Mouse (Mus musculus) midbrain, embryonic 11.5 days (tissue): ENCODE measurements around the gene Ifrd2. TPM values are rescaled to one million over a fixed set of nuclear protein-coding genes. Genes with fewer than 3 reads are reported as not detected.
A peak's percentile ranks its signal among the peaks of the same experiment; 100 is the strongest.

ENCODE experiments used
- ATAC-seq: fragments of 200-750 bp; cut with Nextera tagmentation; 2 replicates; pipeline ENCODE4 v1.8.0; 2017; ENCODE audit warnings: moderate TSS enrichment, moderate library complexity; ENCODE audit not compliant: low FRiP score
- DNase-seq: peaks from one replicate; pipeline ENCODE4 v3.0.0; 2015; ENCODE audit warnings: low spot score; ENCODE audit errors: missing footprints
- H3K27ac ChIP-seq: fragments of 300-500 bp; sonication (generic); 2 replicates; pipeline ENCODE4 v1.5.1; 2014; ENCODE audit warnings: low read depth, low read length
- H3K27me3 ChIP-seq: fragments of 300-500 bp; sonication (generic); 2 replicates; pipeline ENCODE4 v1.6.1; 2014; ENCODE audit warnings: mild to moderate bottlenecking, low read length, moderate library complexity, mixed read lengths; ENCODE audit not compliant: control insufficient read depth, insufficient read depth
- H3K36me3 ChIP-seq: fragments of 300-500 bp; sonication (generic); 2 replicates; pipeline ENCODE4 v1.6.1; 2014; ENCODE audit warnings: mild to moderate bottlenecking, low read length, moderate library complexity, mixed read lengths; ENCODE audit not compliant: control insufficient read depth, insufficient read depth
- H3K4me1 ChIP-seq: fragments of 300-500 bp; sonication (generic); 2 replicates; pipeline ENCODE4 v1.6.1; 2014; ENCODE audit warnings: low read length; ENCODE audit not compliant: control insufficient read depth, insufficient read depth
- H3K4me2 ChIP-seq: fragments of 300-500 bp; sonication (generic); 2 replicates; pipeline ENCODE4 v1.6.1; 2014; ENCODE audit warnings: mild to moderate bottlenecking, moderate library complexity
- H3K4me3 ChIP-seq: fragments of 300-500 bp; sonication (generic); 2 replicates; pipeline ENCODE4 v1.5.1; 2014; ENCODE audit warnings: low read depth, low read length
- H3K9ac ChIP-seq: fragments of 300-500 bp; sonication (generic); 2 replicates; pipeline ENCODE4 v1.6.1; 2014; ENCODE audit warnings: low read length
- H3K9me3 ChIP-seq: fragments of 300-500 bp; sonication (generic); 2 replicates; pipeline ENCODE4 v1.6.1; 2016; ENCODE audit warnings: low read length; ENCODE audit not compliant: control insufficient read depth
- WGBS: fragments of 180-500 bp; shearing (Covaris S2); extraction: QIAGEN DNeasy Blood & Tissue Kit; methylation state at CpG from one replicate; pipeline ENCODE4 v1.1.7; 2014; 5-methylcytosine and 5-hydroxymethylcytosine counted together
- polyA plus RNA-seq: library from polyadenylated mRNA; unstranded; fragments of >200 nt; fragmentation: Nextera tagmentation; extraction: Ambion mirVana; gene quantifications from 2 replicates; pipeline ENCODE4 v1.2.1, GENCODE M21; 2014

Gene Ifrd2
- polyA plus RNA-seq, 1 experiment from 2014 or later = 28.2 TPM

DNA sequence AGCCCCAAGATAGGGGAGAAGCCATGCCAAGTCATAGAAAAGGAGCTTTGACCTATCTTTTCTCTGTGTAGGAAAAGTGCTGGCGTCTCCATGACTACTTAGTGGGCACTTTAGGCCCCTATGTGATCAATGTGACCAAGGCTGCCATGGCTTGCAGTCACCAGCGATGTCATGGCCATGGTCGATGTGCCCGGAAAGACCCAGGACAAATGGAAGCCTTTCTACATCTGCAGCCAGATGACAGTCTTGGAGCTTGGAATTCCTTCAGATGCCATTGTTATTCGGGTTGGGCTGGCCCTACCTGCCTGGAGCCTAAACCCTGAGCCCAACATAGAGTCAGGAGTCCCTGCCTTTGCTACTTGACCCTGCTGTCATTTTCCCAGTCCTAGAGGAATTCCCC lies 938 bp upstream of the Ifrd2 start:
- no peak for ATAC-seq
- no peak overlapping the region for H3K4me3 ChIP-seq
- H3K9me3 ChIP-seq = no peaks in the 10 kb centered on the region
- no peak overlapping the region for H3K9ac ChIP-seq
- WGBS = 91% methylated on average over 5 of the region's 5 CpGs
- H3K4me2 ChIP-seq = no peak overlapping the region
- no peak for DNase-seq
- peaks cover 8% of the 10 kb centered on the region; the same call in 1 of the 2 replicates for H3K4me1 ChIP-seq
- no peaks in the 10 kb centered on the region for H3K27me3 ChIP-seq
- H3K27ac ChIP-seq = no peak overlapping the region
- H3K36me3 ChIP-seq = peaks cover 7% of the 10 kb centered on the region

DNA sequence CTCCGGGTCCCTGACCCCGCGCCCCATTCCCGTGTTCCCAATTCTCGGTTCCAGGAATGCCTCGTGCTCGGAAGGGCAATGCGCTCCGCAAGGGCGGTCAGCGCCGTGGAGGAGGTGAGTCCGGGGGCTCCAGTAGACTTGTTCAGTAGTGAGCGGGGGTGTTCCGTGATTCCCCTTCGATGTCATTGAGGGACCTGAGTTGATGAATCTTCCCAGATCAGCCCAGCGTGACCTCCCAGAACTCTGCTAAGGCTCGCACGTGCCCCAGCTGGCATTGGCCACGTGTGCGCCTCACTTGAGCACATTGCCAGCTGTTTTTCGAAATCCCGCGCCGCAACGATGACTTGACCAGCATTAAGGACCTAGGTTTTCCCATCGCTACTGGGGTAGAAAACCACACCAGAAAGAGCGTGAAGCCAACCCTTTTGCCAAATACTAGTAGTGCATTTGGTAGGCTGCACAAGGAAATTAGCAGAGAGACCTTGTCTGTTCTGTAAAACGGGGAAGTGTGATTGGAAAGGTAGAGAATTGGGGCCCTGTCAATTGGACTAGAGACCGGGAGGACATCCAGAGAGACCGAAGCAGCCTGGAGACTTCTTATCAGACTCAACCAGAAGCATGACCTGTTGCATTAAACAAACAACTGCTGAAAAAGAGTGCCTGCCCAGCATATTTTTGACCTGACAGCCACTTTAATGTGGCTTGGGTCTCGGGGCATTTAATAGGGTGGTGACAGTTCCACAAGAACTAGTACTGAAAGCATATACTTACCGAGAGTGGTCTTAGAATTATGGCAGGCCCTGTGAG lies 594 bp downstream of the Ifrd2 start:
- Histone ChIP-seq H3K27ac (no peak overlapping the region; the same call in 1 of the 2 replicates), H3K4me2 (peak overlapping the region; percentile 63), H3K9ac (peak overlapping the region; percentile 75), H3K4me1 (peaks cover 8% of the 10 kb centered on the region; the same call in 1 of the 2 replicates), H3K27me3 (no peaks in the 10 kb centered on the region), H3K36me3 (peaks cover 9% of the 10 kb centered on the region), H3K9me3 (no peaks in the 10 kb centered on the region), H3K4me3 (peak overlapping the region; percentile 72)
- DNase-seq (no peak), ATAC-seq (no peak)
- 6% methylated on average over 33 of the region's 33 CpGs for WGBS

DNA sequence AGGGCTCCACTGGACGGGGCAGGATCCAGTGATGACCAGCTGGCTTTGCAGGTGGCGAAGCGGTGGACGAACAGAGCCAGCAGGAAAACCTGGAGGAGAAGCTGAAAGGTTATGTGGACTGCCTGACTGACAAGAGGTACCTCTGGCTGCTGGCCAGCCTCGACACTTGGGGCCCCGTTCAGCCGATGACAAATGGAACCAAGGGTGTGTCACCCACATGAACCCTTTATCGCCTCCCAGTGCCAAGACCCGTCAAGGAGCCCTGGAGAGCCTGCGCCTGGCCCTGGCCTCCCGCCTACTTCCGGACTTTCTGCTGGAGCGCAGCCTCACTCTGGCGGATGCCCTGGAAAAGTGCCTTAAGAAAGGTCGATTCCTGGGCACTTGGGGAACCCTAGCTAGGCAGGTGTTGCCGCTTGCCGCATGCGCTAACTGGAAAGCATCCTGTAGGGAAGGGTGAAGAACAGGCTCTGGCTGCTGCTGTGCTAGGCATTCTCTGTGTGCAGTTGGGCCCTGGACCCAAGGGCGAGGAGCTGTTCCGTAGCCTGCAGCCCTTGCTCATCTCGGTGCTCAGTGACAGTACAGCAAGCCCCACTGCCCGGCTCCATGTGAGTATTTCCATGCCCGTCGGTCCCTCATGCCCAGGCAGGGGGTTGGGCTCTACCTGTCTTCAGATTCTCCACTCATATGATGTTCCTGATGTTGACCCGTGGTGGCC lies 2.8 kb downstream of the Ifrd2 start:
- Histone ChIP-seq H3K27ac (no peak overlapping the region), H3K27me3 (no peaks in the 10 kb centered on the region), H3K4me2 (no peak overlapping the region), H3K36me3 (peaks cover 14% of the 10 kb centered on the region), H3K9me3 (no peaks in the 10 kb centered on the region), H3K9ac (no peak overlapping the region), H3K4me3 (no peak overlapping the region), H3K4me1 (peaks cover 8% of the 10 kb centered on the region; the same call in 1 of the 2 replicates)
- WGBS = 94% methylated on average over 25 of the region's 25 CpGs
- ATAC-seq (no peak), DNase-seq (no peak)

DNA sequence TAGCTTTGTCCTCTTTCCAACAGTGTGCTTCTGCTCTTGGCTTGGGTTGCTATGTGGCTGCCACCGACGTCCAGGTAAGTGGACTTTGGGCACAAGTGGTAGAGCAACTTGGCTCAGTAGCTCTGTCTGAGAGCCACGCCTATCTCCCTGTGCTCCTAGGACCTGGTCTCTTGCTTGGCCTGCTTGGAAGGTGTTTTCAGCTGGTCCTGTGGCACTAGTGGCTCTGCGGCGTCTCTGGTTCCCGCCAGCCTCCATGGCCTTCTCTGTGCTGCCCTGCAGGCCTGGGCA lies 3.3 kb downstream of the Ifrd2 start:
- peaks cover 14% of the 10 kb centered on the region for H3K36me3 ChIP-seq

DNA sequence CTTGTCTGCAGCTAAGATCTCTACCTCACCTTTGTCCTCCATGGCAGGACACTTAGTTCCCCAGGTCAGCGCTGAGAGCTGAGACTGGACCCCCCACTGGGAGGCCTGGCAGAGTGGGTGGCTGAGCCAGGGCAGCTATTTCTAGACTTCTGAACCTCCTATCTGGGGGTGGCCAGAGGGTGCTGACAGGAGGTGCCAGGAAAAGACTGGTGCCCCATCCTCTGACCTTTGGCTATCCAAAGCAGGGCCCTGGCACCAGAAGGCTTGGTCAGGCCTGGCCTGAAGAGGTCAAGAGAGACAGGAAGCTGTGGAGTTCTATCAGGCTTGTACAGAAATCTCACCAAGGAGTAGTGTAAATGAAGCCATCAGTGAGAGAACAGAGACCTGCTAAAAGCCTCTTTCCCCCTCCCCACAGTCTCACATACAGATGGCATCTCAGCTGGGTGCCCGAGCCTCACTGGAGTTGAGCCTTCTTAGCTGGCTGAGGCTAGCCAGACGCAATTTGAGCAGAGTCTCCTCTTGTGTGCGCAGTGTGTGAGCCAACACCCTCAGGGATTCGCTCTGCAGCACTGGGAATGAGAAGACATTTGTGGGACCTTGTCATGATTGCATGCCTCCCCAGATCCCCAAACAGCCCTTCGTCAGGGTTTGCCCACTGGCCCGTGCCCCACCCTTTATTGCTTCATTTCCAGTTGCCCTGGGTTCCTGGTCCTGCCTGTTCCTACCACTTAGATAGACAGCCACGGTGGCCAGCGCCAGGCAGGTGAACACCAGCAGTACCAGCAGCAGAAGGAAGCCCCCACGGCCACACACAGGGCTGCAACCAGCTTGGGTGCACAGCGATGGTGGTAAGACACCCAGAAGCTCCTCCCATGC lies 5.9 kb downstream of the Ifrd2 start:
- no peaks in the 10 kb centered on the region for H3K9me3 ChIP-seq
- H3K4me2 ChIP-seq = no peak overlapping the region
- H3K9ac ChIP-seq = no peak overlapping the region
- no peaks in the 10 kb centered on the region for H3K27me3 ChIP-seq
- H3K4me1 ChIP-seq = peaks cover 4% of the 10 kb centered on the region; the same call in 1 of the 2 replicates
- no peak overlapping the region for H3K4me3 ChIP-seq
- no peak for DNase-seq
- no peak overlapping the region; the same call in 1 of the 2 replicates for H3K27ac ChIP-seq
- 83% methylated on average over 11 of the region's 11 CpGs for WGBS
- no peak for ATAC-seq
- peaks cover 14% of the 10 kb centered on the region for H3K36me3 ChIP-seq

More for the DNA sequence above, 3.3 kb downstream of the Ifrd2 start:
- H3K9me3 ChIP-seq = no peaks in the 10 kb centered on the region
- DNase-seq = no peak
- H3K27me3 ChIP-seq = no peaks in the 10 kb centered on the region
- ATAC-seq = no peak
- no peak overlapping the region for H3K4me2 ChIP-seq
- H3K4me1 ChIP-seq = peaks cover 8% of the 10 kb centered on the region; the same call in 1 of the 2 replicates
- 92% methylated on average over 6 of the region's 6 CpGs for WGBS
- no peak overlapping the region for H3K9ac ChIP-seq
- H3K4me3 ChIP-seq = no peak overlapping the region
- no peak overlapping the region for H3K27ac ChIP-seq

DNA sequence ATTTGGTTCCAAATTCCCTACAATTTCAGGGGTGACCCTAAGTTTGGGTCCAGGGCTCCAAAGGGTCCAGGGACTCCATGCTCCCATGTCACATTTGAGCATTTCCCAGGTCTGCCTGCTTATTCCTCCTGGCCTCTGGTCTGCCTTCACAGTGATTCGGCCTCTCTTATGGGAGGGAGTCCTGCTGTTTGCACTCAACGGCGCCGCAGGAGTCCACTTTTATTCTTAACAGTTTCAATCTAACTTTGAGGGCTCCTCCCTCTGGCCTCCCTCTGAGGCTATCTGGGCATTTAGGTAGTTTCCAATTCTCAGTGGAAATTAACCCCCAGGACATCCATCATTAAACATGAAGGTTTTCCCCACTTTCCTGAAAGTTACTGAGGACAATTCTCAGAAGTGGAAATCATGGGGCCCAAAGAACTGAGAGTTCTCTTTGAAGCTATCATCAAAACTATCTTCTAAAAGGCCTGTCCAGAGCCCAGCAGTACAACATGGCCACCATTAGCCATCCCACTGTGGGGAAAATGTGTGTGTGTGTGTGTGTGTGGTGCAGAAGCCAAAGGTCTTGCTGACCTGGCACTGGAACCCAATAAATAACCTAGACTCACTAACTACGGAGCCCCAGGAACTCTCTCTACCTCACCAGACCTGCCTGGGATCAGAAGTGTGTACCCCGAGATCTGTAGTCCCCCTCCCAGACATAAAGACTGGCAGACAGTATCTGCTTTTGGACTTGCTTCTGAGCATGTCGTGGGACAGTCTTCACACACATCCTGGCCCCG lies 7.0 kb downstream of the Ifrd2 start:
- H3K4me1 ChIP-seq = no peaks in the 10 kb centered on the region

DNA sequence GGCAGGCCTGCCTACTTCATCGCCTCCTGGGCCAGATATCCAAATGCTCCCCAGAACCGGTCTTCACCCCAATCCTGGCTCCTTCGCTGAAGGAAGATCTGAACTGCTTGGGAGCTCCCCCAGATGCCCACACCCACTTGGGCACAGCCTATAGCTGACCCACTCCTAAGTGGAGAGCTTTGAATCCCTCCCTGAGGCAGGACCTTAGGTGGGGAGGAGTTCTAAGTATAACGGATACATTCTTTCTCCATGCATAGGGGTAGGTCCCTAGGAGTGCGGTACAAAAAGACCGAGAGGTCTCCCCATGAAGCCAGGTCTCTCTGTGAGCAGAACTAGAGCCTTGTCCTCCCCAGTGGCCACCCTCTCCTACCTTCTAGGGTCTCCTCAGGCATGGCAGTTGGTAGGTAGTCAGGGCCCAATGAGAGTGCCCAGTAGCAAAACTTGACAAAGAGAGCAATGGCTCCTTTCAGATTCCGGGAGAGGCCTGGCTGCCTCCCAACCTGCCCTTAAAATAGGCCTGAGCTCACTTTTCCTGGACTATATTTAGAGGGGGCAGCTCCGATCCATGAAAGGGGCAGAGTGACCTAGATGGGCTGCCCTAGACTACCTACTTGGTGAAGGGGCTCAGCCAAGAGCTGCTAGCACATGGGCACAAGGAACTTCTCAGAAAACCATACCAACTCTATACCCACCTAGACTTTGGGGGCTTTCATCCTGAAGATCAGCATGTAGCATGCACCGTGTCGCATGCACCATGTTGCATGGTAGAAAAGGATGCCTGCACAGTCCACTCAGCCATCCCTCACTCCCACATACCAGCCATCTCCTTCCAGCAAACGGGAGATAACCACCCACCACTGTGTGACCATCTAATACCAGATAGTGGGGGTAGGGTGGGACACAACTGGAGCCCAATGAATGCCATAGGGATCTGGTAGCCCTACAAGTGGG lies 9.5 kb downstream of the Ifrd2 start:
- Histone ChIP-seq H3K27me3 (no peaks in the 10 kb centered on the region), H3K9me3 (no peaks in the 10 kb centered on the region), H3K27ac (no peak overlapping the region), H3K4me3 (no peak overlapping the region), H3K36me3 (peaks cover 6% of the 10 kb centered on the region), H3K4me2 (no peak overlapping the region), H3K4me1 (no peaks in the 10 kb centered on the region), H3K9ac (no peak overlapping the region)
- no peak for ATAC-seq
- WGBS = 93% methylated on average over 11 of the region's 11 CpGs
- no peak for DNase-seq

More for the DNA sequence above, 7.0 kb downstream of the Ifrd2 start:
- Histone ChIP-seq H3K4me3 (no peak overlapping the region), H3K9me3 (no peaks in the 10 kb centered on the region), H3K36me3 (peaks cover 14% of the 10 kb centered on the region), H3K27ac (no peak overlapping the region), H3K4me2 (no peak overlapping the region), H3K9ac (no peak overlapping the region), H3K27me3 (no peaks in the 10 kb centered on the region)
- DNase-seq (no peak), ATAC-seq (no peak)
- WGBS = 78% methylated on average over 8 of the region's 8 CpGs
